Mouse (Mus musculus): Measurements from ENCODE around the gene Synm. TPM values are rescaled to one million over a fixed set of nuclear protein-coding genes. Genes with fewer than 3 reads are reported as not detected.

Synm gene
- polyA plus RNA-seq, 1 experiment from 2014 or later, result 5.1 TPM

DNA sequence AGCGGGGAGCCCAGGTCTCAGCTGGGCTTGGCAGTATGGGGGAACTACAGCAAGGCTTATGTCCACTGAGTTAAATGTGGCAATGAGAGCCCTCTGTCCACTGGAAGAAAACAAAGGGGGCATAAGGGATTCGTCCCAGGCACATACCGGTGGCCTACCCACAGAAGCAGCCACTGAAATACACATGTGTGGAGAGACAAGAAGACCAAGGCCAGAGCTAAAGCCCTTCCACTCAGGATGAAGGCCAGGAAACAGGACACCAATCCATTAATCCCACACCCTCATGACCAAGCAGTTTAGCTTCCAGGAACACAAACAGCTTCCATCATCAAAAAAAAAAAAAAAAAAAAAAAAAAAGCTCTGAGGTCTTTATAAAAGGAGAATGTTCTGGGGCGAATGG is 19.2 kb downstream of the Synm start:
- no peaks in the 10 kb centered on the region for H3K9me3 ChIP-seq
- peaks cover 14% of the 10 kb centered on the region for H3K36me3 ChIP-seq
- DNase-seq (ENCODE audit: low spot score), result no peak
- H3K4me1 ChIP-seq, result peaks cover 30% of the 10 kb centered on the region
- 82% methylated on average over 4 of the region's 4 CpGs for WGBS
- no peaks in the 10 kb centered on the region for H3K27me3 ChIP-seq (ENCODE audit: insufficient read depth, poor library complexity, severe bottlenecking)
- no peak overlapping the region for H3K4me3 ChIP-seq
- no peak overlapping the region for H3K27ac ChIP-seq

DNA sequence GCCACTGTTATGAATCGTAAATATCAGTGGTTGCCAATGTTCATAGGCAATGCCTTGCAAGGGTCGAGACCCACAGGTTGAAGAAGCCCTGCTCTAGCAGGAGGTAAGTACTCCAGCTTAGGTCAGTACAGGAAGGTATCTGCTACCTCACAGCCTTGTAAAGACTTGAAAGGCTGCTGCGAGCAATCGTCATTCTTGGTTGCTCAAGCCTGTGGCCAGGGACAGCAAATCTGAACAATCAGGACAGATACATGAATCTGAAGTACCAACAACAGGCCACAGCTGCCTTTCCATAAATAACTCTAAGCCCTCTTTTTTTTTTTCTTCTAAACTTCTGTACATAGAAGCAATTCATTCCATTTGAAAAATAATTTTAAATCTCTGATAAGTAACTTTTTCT is 27.3 kb downstream of the Synm start:
- Histone ChIP-seq H3K36me3 (peaks cover 25% of the 10 kb centered on the region), H3K27ac (no peak overlapping the region; the same call in 1 of the 2 replicates), H3K27me3 (ENCODE audit: insufficient read depth, poor library complexity, severe bottlenecking) (no peaks in the 10 kb centered on the region), H3K4me1 (peaks cover 53% of the 10 kb centered on the region), H3K9me3 (no peaks in the 10 kb centered on the region), H3K4me3 (no peak overlapping the region)
- 56% methylated on average over 4 of the region's 4 CpGs for WGBS
- DNase-seq (ENCODE audit: low spot score), result no peak

DNA sequence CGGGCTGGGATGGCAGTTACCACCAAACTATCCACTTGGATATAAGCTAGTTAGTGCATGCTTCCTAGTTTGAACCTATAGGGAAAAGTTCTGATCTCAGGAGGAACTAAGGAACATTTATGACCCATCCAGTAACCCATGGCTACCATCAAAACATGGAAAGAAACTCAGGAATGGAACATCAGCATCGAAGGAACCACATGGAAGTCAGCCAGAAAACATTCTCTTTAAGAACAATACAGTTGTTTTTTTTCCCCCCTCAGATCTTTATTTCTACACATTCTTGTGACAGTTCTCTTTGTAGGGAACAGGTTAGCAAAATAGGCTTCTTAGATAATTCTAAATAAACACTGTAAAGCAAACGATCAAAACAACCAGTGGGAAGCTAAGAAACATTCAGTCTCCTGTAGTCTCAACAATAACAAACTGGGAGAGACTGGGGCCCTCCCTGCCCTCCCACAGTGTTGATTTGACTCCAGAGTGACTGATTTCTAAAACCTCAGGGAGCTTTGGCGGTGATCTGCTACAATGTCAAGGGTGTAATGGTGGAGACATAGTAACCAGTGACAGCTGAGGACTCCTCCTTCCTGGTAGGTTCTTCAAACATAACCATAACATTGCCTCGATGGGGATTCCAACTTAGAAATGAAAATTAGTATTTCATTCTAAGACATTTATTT is 29.0 kb downstream of the Synm start:
- no peak overlapping the region for H3K27ac ChIP-seq
- DNase-seq (ENCODE audit: low spot score), result no peak
- no peak overlapping the region for H3K4me3 ChIP-seq
- 60% methylated on average over 5 of the region's 5 CpGs for WGBS
- no peaks in the 10 kb centered on the region for H3K9me3 ChIP-seq
- H3K4me1 ChIP-seq, result peaks cover 50% of the 10 kb centered on the region
- no peaks in the 10 kb centered on the region for H3K27me3 ChIP-seq (ENCODE audit: insufficient read depth, poor library complexity, severe bottlenecking)
- H3K36me3 ChIP-seq, result peaks cover 37% of the 10 kb centered on the region

DNA sequence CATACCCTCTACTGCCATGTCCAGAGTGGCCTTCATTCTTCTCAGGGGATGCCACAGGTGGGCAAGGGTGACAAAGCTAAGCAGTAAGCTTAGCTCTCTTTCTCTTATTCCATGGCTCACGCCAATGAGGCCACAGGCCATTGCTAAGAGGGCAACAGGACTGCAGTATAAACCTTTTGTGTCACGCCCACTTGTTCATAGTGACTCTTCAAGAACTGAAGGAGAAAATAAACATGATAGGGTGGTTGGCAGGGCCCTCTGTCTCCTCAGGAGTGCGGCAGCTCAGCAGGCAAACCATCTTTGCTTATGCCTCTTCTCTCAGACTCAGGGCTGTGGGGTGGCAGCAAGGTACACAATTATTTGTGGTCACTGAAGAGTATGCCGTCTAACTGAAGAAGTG is 30.7 kb downstream of the Synm start:
- H3K27me3 ChIP-seq (ENCODE audit: insufficient read depth, poor library complexity, severe bottlenecking), result no peaks in the 10 kb centered on the region
- no peak overlapping the region for H3K27ac ChIP-seq
- peaks cover 42% of the 10 kb centered on the region for H3K36me3 ChIP-seq
- no peak overlapping the region for H3K4me3 ChIP-seq
- no peak for DNase-seq (ENCODE audit: low spot score)
- WGBS, result 85% methylated on average over 4 of the region's 4 CpGs
- H3K4me1 ChIP-seq, result peaks cover 39% of the 10 kb centered on the region
- no peaks in the 10 kb centered on the region for H3K9me3 ChIP-seq

DNA sequence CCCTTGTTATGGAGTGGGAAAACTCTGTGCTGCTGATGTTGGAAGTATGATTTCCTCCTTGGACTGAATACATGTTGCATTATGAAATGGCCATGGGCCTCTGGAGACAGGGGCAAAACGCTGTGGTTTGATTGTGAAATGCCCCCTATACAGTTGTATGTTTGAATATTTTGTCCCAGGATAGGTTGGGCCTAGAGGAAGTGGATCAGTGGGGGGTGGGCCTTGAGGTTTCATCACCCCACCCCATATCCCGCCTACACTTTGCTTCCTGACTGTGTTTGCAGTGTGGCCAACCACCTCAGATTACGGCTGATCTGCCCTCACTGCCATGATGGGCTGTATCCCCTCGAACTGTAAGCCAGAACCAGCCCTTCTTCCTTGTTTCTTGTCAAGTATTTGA is 31.3 kb downstream of the Synm start:
- Histone ChIP-seq H3K36me3 (peaks cover 42% of the 10 kb centered on the region), H3K27ac (no peak overlapping the region), H3K9me3 (no peaks in the 10 kb centered on the region), H3K4me1 (peaks cover 33% of the 10 kb centered on the region), H3K4me3 (no peak overlapping the region), H3K27me3 (ENCODE audit: insufficient read depth, poor library complexity, severe bottlenecking) (no peaks in the 10 kb centered on the region)
- 85% methylated on average over 4 of the region's 4 CpGs for WGBS
- DNase-seq (ENCODE audit: low spot score), result no peak

DNA sequence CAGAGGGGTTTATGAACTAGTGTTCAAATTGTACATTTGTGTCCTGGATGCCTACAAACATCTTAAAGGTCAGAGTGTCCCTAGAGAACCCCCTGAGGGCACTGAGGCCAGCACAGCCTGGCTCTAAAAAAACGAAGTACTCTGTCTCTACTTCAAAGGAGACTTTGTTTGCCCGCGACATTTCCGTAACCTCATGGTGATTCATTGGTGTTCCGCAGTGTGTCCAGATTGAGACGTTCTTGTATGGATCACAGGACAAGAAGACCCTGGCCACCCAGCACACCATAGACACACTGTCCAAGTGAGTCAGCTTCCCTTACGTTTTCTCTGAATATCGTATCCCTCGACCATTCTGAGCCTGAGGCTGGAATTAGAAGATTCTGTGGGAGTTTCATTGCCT is 34.5 kb downstream of the Synm start:
- peaks cover 52% of the 10 kb centered on the region for H3K36me3 ChIP-seq
- no peaks in the 10 kb centered on the region for H3K9me3 ChIP-seq
- H3K27me3 ChIP-seq (ENCODE audit: insufficient read depth, poor library complexity, severe bottlenecking), result no peaks in the 10 kb centered on the region
- H3K4me1 ChIP-seq, result 0 out of 2 replicates have a peak, but pooled peaks cover 5% of the 10 kb centered on the region
- no peak for DNase-seq (ENCODE audit: low spot score)
- 85% methylated on average over 9 of the region's 9 CpGs for WGBS
- H3K27ac ChIP-seq, result no peak overlapping the region
- H3K4me3 ChIP-seq, result no peak overlapping the region

DNA sequence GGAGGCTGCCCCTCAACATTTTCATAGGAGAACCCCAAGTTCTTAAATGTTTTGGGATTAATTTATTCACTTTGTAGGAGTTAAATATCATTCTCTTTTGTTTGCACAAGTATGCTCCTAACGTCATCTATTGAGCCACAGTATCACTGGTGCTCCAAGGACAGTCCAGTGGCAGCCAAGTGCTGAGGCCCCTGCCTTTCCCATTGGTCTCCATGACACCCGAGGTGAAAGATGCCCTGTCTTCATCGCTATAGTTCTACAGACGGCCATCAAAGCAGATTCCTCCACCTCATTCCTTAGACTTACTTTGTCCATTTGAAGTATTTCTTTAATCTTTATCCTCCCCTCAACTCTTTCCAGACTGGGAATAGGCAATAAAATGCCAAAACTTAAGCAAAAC is 35.0 kb downstream of the Synm start:
- no peak for DNase-seq (ENCODE audit: low spot score)
- WGBS, result 80% methylated on average over 4 of the region's 4 CpGs
- peaks cover 56% of the 10 kb centered on the region for H3K36me3 ChIP-seq
- no peak overlapping the region for H3K4me3 ChIP-seq
- H3K27me3 ChIP-seq (ENCODE audit: insufficient read depth, poor library complexity, severe bottlenecking), result no peaks in the 10 kb centered on the region
- H3K27ac ChIP-seq, result no peak overlapping the region
- H3K9me3 ChIP-seq, result no peaks in the 10 kb centered on the region
- H3K4me1 ChIP-seq, result peaks cover 7% of the 10 kb centered on the region; the same call in 1 of the 2 replicates

DNA sequence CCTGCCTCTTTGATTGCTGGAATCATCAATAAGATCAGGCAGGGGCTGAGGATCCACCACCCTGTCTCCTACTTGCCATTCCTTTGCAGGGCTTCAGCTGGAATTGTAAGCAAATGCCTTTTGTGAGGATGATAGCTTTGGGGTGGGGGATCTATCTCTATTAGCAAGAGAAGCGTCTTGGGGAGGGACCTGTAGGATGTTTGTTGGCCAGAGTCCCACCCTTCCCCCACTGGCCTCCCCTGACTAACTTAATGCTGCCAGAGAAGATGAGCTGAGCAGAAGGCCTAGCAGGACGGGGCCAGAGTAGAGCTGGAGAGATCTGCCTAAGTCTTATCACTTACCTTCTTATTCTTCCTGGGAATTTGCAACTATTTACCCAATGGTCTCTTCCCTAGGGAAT is 37.4 kb downstream of the Synm start:
- Histone ChIP-seq H3K9me3 (no peaks in the 10 kb centered on the region), H3K27me3 (ENCODE audit: insufficient read depth, poor library complexity, severe bottlenecking) (no peaks in the 10 kb centered on the region), H3K36me3 (peaks cover 39% of the 10 kb centered on the region), H3K4me3 (no peak overlapping the region), H3K4me1 (peaks cover 18% of the 10 kb centered on the region), H3K27ac (no peak overlapping the region)
- DNase-seq (ENCODE audit: low spot score), result no peak
- WGBS, result 44% methylated on average over 2 of the region's 2 CpGs

DNA sequence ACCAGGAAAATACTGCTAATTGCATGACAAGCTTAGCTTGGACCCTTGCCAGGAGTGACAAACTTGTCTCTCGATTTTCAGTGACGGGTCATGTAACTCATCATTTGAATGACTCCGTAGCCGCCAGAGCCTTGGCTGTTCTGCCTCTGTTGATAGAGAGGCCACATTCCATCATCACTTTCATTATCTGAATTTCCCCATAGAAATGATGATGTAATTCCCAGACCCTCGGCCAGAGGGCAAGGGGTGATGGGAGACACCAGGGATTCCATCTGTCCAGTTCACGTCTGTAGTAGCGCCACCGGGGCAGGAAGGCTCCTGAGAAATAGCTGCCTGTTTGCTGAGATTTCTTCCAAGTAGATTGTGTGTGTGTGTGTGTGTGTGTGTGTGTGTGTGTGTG is 40.7 kb downstream of the Synm start:
- H3K36me3 ChIP-seq, result peaks cover 26% of the 10 kb centered on the region
- H3K4me3 ChIP-seq, result 0 out of 2 replicates have a peak overlapping the region, but pooled peaks have one; percentile 8
- no peaks in the 10 kb centered on the region for H3K27me3 ChIP-seq (ENCODE audit: insufficient read depth, poor library complexity, severe bottlenecking)
- H3K9me3 ChIP-seq, result no peaks in the 10 kb centered on the region
- DNase-seq (ENCODE audit: low spot score), result no peak
- H3K27ac ChIP-seq, result peak overlapping the region; percentile 65; the same call in 1 of the 2 replicates
- 36% methylated on average over 8 of the region's 8 CpGs for WGBS
- H3K4me1 ChIP-seq, result peaks cover 45% of the 10 kb centered on the region

DNA sequence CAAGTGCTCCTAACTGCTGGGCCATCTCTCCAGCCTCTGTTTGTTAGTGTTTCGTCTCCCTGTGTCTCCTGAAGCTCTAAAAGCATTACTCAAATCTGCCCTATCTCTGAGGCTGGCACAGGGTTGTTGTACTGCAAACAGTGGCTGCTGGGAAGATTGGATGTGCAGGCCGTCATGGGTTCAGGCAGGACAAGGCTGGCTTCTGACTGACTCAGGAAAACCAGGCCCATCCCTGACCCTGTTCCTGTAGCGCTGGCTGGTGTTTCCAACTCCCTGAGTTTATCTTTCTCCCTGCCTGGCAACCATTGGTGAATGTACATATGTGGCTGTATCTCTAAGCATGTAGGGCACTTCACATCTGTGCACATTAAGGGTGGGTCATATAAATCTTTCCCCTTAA is 42.0 kb downstream of the Synm start:
- no peaks in the 10 kb centered on the region for H3K27me3 ChIP-seq (ENCODE audit: insufficient read depth, poor library complexity, severe bottlenecking)
- H3K4me3 ChIP-seq, result no peak overlapping the region
- no peak overlapping the region for H3K27ac ChIP-seq
- WGBS, result 71% methylated on average over 3 of the region's 3 CpGs
- peaks cover 46% of the 10 kb centered on the region for H3K4me1 ChIP-seq
- peaks cover 28% of the 10 kb centered on the region for H3K36me3 ChIP-seq
- DNase-seq (ENCODE audit: low spot score), result no peak
- H3K9me3 ChIP-seq, result no peaks in the 10 kb centered on the region

DNA sequence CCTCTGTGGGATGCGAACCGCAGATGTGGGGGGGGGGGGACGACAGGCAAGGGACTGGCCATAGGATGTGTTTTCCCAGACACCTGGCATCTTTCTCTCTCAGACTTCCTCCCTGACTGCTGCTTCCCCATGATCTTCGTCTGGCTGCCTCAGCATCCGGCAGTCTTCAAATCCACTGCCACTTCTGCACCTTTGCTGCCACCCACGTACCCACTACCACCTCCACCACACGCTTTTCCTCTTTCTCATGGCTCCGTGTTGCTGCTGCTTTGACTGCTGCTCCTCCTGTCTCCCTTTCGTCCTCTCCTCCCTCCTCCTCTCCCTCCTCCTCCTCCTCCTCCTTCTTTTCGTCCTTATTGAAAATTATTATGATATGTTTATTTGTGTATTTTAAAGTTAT is 42.6 kb downstream of the Synm start:
- 81% methylated on average over 10 of the region's 10 CpGs for WGBS
- DNase-seq (ENCODE audit: low spot score), result no peak
- 0 out of 2 replicates have a peak overlapping the region, but pooled peaks have one; percentile 53 for H3K27ac ChIP-seq
- H3K9me3 ChIP-seq, result no peaks in the 10 kb centered on the region
- H3K36me3 ChIP-seq, result peaks cover 34% of the 10 kb centered on the region
- no peaks in the 10 kb centered on the region for H3K27me3 ChIP-seq (ENCODE audit: insufficient read depth, poor library complexity, severe bottlenecking)
- peaks cover 46% of the 10 kb centered on the region for H3K4me1 ChIP-seq
- H3K4me3 ChIP-seq, result no peak overlapping the region

DNA sequence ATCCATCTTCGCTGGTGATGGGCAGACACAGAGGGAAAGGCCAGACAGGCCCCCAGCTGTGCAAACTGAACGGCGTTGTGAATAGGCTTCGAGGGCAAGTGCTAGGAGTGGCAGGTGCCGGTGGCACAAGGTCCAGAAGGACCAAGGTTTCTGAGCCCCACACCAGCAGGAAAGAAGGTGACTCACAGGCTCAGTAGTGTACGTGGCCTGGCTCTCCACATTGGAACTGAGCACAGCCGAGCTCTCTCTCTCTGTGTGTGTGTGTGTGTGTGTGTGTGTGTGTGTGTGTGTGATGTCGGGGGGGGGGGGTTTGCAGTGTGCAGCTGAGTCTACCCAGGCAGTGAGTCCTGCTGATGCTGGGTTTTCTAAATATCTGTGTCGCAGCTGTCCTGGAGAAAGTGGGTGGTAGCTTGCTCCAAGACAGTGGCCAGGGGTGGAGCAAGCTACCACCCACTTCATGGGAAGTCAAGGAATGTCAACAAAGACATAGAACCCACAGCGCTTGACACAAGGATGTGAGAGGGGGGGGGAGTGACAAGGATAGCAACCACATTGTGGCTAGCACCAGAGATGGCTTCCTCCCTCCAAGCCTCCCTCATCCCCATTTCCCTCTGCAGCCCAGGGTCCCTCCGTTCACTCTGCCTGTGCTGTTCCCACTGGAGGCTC is 43.2 kb downstream of the Synm start:
- Histone ChIP-seq H3K9me3 (no peaks in the 10 kb centered on the region), H3K27me3 (ENCODE audit: insufficient read depth, poor library complexity, severe bottlenecking) (no peaks in the 10 kb centered on the region), H3K36me3 (peaks cover 40% of the 10 kb centered on the region), H3K4me3 (no peak overlapping the region), H3K27ac (0 out of 2 replicates have a peak overlapping the region, but pooled peaks have one; percentile 53), H3K4me1 (peaks cover 46% of the 10 kb centered on the region)
- 81% methylated on average over 11 of the region's 11 CpGs for WGBS
- no peak for DNase-seq (ENCODE audit: low spot score)

DNA sequence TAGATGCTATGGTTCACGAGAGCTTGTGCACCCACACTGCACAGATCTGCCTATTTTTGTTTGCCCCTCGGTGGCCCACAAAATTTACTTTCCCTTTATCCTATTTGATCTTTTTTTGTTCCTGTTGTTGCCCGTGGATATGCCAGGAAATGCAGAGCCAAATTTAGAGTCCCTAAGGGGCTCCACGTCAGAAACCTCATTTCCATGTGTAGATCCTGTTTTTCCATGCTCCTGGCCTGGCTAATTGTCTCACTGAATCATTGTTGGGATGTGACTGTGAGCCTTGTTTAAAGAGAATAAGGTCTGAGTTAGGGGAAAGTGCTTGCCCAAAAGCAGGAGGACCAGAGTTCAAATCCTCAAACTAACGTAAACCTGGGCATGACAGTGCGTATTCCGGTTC is 44.4 kb downstream of the Synm start:
- peaks cover 50% of the 10 kb centered on the region for H3K4me1 ChIP-seq
- WGBS, result 68% methylated on average over 7 of the region's 7 CpGs

More for the DNA sequence above, 44.4 kb downstream of the Synm start:
- DNase-seq (ENCODE audit: low spot score), result no peak
- H3K36me3 ChIP-seq, result peaks cover 40% of the 10 kb centered on the region
- H3K27me3 ChIP-seq (ENCODE audit: insufficient read depth, poor library complexity, severe bottlenecking), result no peaks in the 10 kb centered on the region
- H3K9me3 ChIP-seq, result no peaks in the 10 kb centered on the region
- H3K27ac ChIP-seq, result peak overlapping the region; percentile 77
- no peak overlapping the region for H3K4me3 ChIP-seq

Measured in heart, embryonic 10.5 days (tissue).